Mouse (Mus musculus) ES-E14 (cell line): Measurements from ENCODE around the gene Lipc. TPM values are rescaled to one million over a fixed set of nuclear protein-coding genes. Genes with fewer than 3 reads are reported as not detected.
A peak's percentile ranks its signal among the peaks of the same experiment; 100 is the strongest.

Source experiments
- DNase-seq: peaks from one replicate; pipeline ENCODE4 v3.0.0-alpha.2; 2013; ENCODE audit warnings: low read depth, low spot score
- H3K27ac ChIP-seq: 2 replicates; pipeline ENCODE4 v1.5.1; 2012; ENCODE audit warnings: low read depth, mild to moderate bottlenecking, low read length, moderate library complexity, mixed read lengths; ENCODE audit not compliant: poor library complexity, insufficient read depth, severe bottlenecking
- H3K36me3 ChIP-seq: 2 replicates; pipeline ENCODE4 v1.6.1; 2012; ENCODE audit warnings: mild to moderate bottlenecking, low read length, moderate library complexity, mixed read lengths; ENCODE audit not compliant: control insufficient read depth, poor library complexity, insufficient read depth, severe bottlenecking
- H3K4me1 ChIP-seq, 2 experiments: fragments of 150-350 bp in 1 of 2; sonication (generic) in 1 of 2; 2 replicates each; pipeline ENCODE4 v1.6.1; 2012; ENCODE audit warnings: low read length in 2 of 2, mild to moderate bottlenecking in 1 of 2, mixed read lengths in 1 of 2; ENCODE audit not compliant: control insufficient read depth in 2 of 2, insufficient read depth in 2 of 2, poor library complexity in 1 of 2
- H3K4me3 ChIP-seq, 2 experiments: fragments of 150-350 bp in 1 of 2; sonication (generic) in 1 of 2; 2 replicates each; pipeline ENCODE4 v1.5.1; 2012; ENCODE audit warnings: low read length in 2 of 2, low read depth in 1 of 2, mild to moderate bottlenecking in 1 of 2, mixed read lengths in 1 of 2; ENCODE audit not compliant: insufficient read depth in 1 of 2, poor library complexity in 1 of 2, severe bottlenecking in 1 of 2
- H3K9ac ChIP-seq: 2 replicates; pipeline ENCODE4 v1.6.1; 2012; ENCODE audit warnings: low read depth, mild to moderate bottlenecking, low read length, mixed read lengths; ENCODE audit not compliant: poor library complexity, insufficient read depth, severe bottlenecking
- H3K9me3 ChIP-seq: fragments of 150-350 bp; sonication (generic); 2 replicates; pipeline ENCODE4 v1.6.1; 2012; ENCODE audit warnings: low read depth, mild to moderate bottlenecking, low read length; ENCODE audit not compliant: control insufficient read depth, insufficient read depth
- CHD2 ChIP-seq: IDR thresholded peaks from 2 replicates; pipeline ENCODE4 v1.6.1; 2014; ENCODE audit warnings: mild to moderate bottlenecking, low read depth, low read length, inconsistent platforms
- HCFC1 ChIP-seq: IDR thresholded peaks from 2 replicates; pipeline ENCODE4 v1.6.1; 2012; ENCODE audit warnings: low read length, inconsistent platforms, borderline replicate concordance; ENCODE audit not compliant: insufficient read depth
- MAFK ChIP-seq: IDR thresholded peaks from 2 replicates; pipeline ENCODE4 v1.6.1; 2014; ENCODE audit warnings: mild to moderate bottlenecking, low read depth, low read length, inconsistent platforms; ENCODE audit not compliant: insufficient read depth
- ZC3H11A ChIP-seq: IDR thresholded peaks from 2 replicates; pipeline ENCODE4 v1.6.1; 2012; ENCODE audit warnings: low read depth, mild to moderate bottlenecking, inconsistent platforms, low read length, borderline replicate concordance
- ZNF384 ChIP-seq: IDR thresholded peaks from 2 replicates; pipeline ENCODE4 v1.6.1; 2012; ENCODE audit warnings: low read depth, low read length, inconsistent platforms
- in situ Hi-C, 2 experiments: fragments of 600-800 bp; cut with MboI; formaldehyde crosslinking; loops; one replicate each; pipeline ENCODE4 v1.15.1; 2025; ENCODE audit warnings: low sequenced_read_pairs in 2 of 2, inconsistent platforms in 1 of 2; ENCODE audit not compliant: unreplicated experiment in 2 of 2
- total RNA-seq: library from RNA; depleted of rRNA; stranded (reverse); fragments of 300-350 nt; gene quantifications from 2 replicates; pipeline ENCODE4 v1.2.3, GENCODE M21; 2012

The Lipc gene
- total RNA-seq, 1 experiment, result 0.36 TPM

DNA sequence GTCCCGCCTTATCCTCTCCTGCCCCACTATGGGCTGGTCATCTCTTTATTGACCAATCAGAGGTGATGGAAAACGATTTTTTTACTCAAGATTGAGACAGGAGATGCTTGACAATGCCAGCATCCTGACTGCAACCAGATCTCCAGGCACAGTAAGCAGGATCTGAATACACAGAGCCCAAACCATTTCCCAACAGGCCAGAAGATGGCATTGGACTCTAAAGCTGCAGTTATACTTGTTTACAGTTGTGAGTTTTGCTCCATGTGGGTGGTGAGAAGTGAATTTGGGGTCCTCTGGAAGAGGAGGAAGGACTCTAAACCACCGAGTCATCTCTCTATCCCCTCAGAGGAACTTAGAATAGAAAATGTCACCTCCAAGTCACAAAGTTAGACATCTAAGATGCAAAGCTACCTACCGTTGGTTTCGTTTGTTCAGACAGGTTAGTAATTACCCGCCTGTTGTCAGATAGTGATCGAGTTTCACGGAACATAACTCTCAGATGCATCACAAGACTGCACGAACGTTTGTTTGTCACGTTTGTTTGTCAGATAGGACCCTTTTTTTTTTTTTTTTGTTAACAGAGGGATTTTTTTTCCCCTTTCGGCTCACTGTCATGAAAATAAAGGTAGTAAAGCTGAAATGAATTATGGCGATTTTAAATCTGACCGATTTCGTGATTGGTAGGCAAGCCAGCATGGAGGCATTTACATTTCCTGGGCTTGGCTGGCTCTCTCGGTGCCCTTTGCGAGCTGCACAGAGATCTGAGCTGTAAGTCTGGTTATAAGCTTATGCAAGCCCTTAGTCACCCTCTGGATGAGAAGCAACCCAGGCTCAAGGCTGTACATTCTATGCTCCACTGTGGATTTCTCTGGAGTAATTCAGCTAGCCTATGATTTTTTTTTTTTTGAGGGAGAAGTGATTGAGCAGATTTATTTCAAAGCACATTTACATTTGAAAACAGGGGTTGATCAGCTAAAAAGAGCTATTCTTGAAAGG lies 14.3 kb upstream of the Lipc start:
- in situ Hi-C loops, result no loop called here
- Histone ChIP-seq H3K4me3 (no peak overlapping the region), H3K27ac (no peak overlapping the region), H3K9ac (no peak overlapping the region), H3K9me3 (no peaks in the 10 kb centered on the region), H3K36me3 (no peaks in the 10 kb centered on the region), H3K4me1 (no peaks in the 10 kb centered on the region)
- DNase-seq, result no peak
- no peak for TF ChIP-seq CHD2
- TF ChIP-seq ZC3H11A, result no peak
- TF ChIP-seq ZNF384, result 0 out of 2 replicates have a peak, but pooled peaks have one; percentile 16
- no peak for TF ChIP-seq MAFK

DNA sequence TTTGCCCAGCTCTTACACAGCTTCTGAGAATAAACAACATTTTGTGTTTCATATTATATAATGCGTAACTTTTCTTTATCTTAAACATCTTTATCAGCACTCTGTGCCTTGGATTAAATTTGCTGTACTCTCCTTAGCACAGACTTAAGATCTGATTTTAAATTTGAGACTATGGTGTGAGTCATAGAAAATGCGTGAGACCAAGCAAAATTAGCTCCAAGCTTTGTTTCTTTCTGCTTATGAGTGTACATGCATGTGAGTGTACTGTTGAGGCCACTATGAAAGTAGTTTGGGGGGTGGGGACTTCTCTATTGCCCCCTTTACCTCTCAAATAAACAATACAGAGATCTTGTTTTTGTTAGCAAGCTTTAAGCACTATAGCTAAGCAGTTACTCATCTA lies 13.4 kb upstream of the Lipc start:
- in situ Hi-C loops, result no loop called here
- no peak for DNase-seq
- Histone ChIP-seq H3K4me3 (no peak overlapping the region), H3K9me3 (no peaks in the 10 kb centered on the region), H3K4me1 (no peaks in the 10 kb centered on the region), H3K36me3 (no peaks in the 10 kb centered on the region), H3K27ac (no peak overlapping the region), H3K9ac (no peak overlapping the region)
- TF ChIP-seq MAFK, result no peak
- no peak for TF ChIP-seq CHD2
- no peak for TF ChIP-seq ZNF384
- TF ChIP-seq HCFC1, result no peak
- TF ChIP-seq ZC3H11A, result no peak

DNA sequence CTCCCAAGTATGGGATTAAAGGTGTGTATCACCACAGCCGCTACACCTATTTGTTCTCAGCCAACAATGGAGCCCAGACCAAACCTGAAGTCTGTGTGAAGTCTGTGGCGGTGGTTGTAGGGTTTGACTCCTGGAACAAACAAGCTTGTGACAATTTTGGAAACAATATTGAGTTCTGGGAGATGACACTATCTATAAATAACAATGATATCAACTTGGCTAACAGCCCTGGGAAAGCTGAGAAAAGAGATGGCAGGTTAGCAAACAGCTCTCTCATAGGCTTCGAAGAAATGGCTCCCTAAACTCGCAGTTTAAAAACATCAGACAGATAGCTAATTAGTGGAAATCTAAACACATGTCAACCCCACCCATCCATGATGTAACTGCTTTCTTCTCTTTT lies 13.0 kb upstream of the Lipc start:
- Histone ChIP-seq H3K4me1 (no peaks in the 10 kb centered on the region), H3K36me3 (no peaks in the 10 kb centered on the region), H3K9ac (no peak overlapping the region), H3K4me3 (no peak overlapping the region), H3K27ac (no peak overlapping the region), H3K9me3 (no peaks in the 10 kb centered on the region)
- in situ Hi-C loops, result no loop called here
- TF ChIP-seq CHD2 (no peak), HCFC1 (no peak), MAFK (no peak), ZNF384 (no peak), ZC3H11A (no peak)
- DNase-seq, result no peak

DNA sequence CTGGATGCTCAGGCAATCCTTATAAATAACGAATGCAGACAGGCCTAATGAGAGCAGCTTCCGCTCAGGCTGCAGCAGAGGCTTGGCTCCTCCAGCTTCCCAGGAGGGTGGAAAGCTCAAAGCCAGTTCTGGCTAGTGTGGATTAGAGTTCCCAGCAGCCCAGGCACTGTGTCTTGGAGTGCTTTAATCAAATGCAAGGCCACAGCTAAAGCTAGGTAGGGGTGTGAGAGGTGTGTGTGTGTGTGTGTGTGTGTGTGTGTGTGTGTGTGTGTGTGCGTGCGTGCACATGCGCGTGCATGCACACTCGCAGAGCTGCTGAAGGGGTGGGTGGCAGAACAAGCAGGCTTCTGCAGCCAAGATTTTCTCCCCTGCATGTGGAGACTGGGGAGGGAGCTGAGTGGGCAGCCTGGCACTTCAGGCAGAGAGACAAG lies 11.4 kb upstream of the Lipc start:
- Histone ChIP-seq H3K36me3 (no peaks in the 10 kb centered on the region), H3K9me3 (no peaks in the 10 kb centered on the region), H3K27ac (no peak overlapping the region), H3K4me1 (no peaks in the 10 kb centered on the region), H3K9ac (no peak overlapping the region), H3K4me3 (no peak overlapping the region)
- in situ Hi-C loops, result no loop called here
- TF ChIP-seq HCFC1 (no peak), ZNF384 (no peak), ZC3H11A (no peak), CHD2 (no peak), MAFK (no peak)
- no peak for DNase-seq
